Mouse (Mus musculus): ENCODE results near the gene Pdrg1.

Pdrg1 gene

GRCm38 (mm10) chr2:153031126-153032082 lies 16.2 kb upstream of the Pdrg1 start, which contains the start of gene Xkr7:
Xkr7 (plus strand) TSS chr2:153031852.
- ATAC-seq (ENCODE audit: low TSS enrichment): 0 out of 2 replicates have a peak, but pooled peaks have one; percentile 34

GRCm38 (mm10) chr2:153030422-153030821 lies 15.2 kb upstream of the Pdrg1 start:
- no peak for ATAC-seq (ENCODE audit: low TSS enrichment)

DNA sequence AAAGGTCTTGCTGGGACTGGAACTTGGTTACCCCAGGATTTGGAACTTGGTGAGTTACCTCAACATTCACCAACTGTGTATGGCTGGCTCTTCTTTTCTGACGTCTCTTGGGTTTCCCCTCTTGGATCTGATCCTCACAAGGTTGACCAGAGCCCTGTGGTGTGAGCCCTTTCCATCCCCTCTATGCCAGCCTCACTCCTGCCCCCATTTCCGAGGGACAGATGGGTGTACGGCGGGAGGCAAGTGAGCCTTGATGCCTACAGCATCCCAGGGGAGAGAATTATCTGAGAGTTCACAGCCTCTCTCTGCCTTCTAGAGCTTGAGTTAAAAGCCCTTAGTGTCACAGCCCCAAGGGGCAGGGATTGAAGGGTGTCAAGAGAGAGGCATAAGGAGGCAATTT lies 12.3 kb upstream of the Pdrg1 start:
- ATAC-seq (ENCODE audit: low TSS enrichment): no peak

DNA sequence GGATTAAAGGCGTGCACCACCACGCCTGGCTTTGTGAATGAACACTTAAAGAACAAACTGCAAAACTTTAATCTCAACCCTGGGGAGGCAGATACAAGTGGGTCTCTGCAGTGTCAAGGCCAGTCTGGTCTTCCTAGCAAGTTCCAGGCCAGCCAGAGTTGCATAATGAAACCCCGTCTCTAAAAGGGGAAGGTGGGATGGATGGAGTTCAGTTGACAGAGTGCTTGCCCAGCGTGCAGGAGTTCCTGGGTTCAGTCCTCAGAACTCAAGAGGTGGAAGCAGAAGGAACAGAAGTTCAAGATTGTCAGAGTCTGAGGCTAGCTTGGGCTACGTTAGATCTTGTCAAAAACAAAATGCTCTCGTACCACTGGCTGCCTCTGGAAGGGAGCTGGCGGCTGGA lies 10.8 kb upstream of the Pdrg1 start:
- no peak for ATAC-seq (ENCODE audit: low TSS enrichment)

- peak; percentile 95 for ATAC-seq (ENCODE audit: low TSS enrichment)
These were observed 7.6 kb upstream of the Pdrg1 start for GRCm38 (mm10) chr2:153022855-153023254.

DNA sequence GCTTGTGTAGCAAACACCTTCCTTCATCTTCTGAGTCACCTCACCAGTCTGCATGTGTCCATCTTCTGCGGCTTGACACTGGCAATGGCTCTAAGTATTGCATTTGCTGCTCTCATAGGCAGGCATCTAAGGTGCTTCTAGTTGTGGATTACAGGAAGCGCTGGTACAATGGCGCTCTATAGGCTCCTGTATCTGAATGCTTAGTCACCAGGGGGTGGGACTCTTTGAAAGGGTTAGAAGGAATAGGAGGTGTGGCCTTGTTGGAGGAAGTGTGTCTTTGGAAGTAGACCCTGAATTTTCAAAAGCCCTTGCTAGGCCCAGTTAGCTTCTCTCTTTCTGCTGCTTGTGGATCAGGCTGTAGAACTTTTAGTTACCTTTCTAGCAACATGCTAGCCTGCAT lies 5.9 kb upstream of the Pdrg1 start:
- ATAC-seq (ENCODE audit: low TSS enrichment): no peak

DNA sequence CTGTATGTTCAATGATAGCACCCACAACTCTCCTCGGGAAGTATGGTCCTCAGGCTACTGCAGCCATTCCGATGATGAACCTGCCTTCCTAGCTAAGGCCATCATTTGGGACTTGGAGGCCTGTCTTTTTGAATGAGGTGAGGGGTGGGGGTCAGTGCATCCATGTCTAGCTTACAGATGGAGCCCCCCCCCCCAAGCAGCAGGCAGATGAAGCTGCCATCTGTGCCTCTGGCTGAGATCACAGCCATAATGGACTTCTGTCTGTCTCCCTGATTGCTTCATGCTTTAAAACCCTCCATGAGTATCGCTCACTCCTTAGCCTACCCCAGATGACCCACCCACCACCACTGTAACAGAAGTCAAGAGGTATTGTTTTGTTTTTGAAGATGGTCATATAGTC lies 4.1 kb upstream of the Pdrg1 start:
- no peak for ATAC-seq (ENCODE audit: low TSS enrichment)

GRCm38 (mm10) chr2:153016786-153017185 lies 1.6 kb upstream of the Pdrg1 start:
- no peak for ATAC-seq (ENCODE audit: low TSS enrichment)

- ATAC-seq (ENCODE audit: low TSS enrichment): no peak
These were observed 577 bp upstream of the Pdrg1 start for GRCm38 (mm10) chr2:153015804-153016203.

DNA sequence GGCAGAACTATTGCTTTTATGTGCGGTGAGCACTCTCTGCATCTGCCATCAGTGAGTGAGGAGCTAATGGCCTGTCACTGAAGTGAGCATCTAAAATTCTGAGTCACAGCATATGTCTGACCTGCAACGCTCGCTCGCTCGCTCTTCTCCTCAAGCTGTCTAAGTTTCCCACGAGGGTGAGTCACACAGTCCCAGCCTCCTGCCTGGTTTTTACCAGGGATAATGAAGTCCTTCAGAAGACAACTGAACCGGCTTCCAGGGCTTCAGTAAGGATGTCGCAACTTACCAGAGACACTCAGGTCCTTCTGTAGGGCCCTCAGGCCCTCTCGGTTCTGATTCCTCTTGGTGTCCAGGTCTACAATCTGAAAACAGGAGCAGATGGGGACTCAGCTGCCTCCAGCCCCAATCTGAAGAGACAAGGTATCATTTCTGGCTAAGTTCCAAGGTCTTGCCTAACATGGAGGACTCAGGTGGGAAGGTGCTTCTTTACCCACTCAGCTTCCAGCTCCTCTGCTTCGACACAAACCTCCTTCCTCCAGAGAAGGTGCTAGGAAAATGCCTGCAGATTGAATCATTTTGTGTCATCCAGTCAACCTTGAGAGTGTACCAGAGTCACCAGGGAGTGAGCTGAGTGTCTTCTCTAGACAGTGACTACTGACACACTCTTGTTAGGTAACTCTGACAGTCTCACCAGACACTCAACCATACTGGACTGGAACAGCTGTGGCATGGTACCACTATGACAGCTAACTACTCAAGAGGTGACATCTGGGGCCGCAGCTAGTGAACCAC lies 1.3 kb downstream of the Pdrg1 start:
- ATAC-seq (ENCODE audit: low TSS enrichment): peak; percentile 38

DNA sequence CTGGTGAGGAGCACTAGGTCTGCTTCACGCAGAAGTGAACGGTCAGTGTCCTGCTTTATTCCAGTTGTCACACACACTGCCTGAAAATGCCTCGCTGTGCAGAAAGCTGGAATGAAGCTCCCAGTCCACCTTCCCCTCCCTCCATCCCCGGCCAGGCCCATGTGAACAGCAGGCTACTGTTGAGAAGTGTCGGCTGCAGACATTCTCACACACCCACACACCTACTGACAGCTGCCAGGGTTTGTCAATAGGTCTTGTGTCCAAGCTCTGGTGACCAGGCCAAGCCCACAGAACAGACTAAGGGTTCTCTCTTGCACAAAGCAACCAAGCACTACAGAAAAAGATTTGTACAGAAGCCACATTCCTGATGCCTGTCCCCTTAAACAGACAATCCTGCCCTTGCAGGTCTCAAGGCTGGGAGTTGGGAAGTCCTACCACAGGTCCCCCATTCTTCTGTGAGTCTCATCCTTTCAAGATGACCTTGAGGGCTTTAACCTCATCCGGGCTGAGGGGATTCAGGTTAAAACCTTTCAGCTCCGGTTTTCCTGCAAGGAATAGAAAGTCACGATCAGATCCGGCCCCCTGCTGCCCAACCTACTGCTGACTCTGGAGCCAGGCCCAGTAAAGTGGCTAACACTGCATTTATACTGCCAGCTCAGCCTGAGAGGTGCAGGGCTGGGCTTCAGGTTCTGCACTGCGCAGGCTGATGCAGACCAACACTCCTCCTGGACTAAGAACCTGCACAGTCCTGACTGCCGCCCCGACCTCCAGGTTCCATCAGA lies 5.8 kb downstream of the Pdrg1 start:
- ATAC-seq (ENCODE audit: low TSS enrichment): no peak

DNA sequence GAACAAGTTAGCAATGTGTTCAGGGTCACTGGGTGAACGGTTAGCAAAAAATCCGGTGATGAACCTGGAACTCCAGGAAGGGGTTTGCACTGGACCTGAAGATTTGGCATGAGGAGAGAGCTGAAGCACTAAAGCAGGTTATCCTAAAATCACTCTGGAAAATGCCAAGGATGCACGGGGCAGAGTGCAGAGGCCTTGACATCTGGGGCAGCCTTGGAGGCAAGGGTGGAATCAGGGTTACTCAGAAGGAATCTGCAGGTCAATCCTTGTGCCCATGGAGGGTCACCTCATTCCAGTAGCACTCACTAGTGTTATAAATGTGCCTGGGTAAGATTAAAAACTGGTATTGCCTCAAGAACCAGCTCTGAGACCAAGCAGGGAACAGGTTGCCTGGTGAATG lies 9.2 kb downstream of the Pdrg1 start:
- ATAC-seq (ENCODE audit: low TSS enrichment): no peak

DNA sequence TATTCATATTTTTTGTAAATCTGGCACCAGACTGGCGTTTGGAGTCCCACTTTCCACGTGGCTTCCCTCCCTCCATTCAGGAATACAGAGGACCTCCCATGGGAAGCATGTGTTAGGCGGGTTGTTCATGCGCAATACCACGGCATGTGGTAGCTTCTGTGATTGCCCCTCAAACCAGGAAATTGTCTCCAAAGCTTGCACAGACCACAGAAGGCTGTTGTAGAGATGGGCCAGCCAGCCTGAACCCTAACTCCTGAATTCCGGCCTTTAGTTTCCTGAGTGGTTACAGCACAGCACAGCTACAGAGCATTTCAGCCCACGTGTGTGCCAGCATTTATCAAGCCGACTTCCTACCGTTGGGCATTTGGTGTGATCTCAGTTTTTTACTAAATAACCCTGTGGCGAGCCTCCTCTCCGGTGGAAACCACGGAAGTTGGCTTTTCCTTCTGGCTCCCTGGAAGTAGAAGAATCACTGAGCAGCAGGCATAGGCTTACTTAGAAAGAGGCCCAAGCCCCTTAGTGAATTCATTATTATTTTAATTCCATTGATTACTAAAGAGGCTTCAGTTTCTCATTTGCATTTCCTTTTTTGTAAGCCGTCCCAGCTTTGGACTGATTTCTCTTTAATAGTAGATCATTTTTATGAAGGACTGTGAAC lies 11.4 kb downstream of the Pdrg1 start:
- no peak for ATAC-seq (ENCODE audit: low TSS enrichment)

DNA sequence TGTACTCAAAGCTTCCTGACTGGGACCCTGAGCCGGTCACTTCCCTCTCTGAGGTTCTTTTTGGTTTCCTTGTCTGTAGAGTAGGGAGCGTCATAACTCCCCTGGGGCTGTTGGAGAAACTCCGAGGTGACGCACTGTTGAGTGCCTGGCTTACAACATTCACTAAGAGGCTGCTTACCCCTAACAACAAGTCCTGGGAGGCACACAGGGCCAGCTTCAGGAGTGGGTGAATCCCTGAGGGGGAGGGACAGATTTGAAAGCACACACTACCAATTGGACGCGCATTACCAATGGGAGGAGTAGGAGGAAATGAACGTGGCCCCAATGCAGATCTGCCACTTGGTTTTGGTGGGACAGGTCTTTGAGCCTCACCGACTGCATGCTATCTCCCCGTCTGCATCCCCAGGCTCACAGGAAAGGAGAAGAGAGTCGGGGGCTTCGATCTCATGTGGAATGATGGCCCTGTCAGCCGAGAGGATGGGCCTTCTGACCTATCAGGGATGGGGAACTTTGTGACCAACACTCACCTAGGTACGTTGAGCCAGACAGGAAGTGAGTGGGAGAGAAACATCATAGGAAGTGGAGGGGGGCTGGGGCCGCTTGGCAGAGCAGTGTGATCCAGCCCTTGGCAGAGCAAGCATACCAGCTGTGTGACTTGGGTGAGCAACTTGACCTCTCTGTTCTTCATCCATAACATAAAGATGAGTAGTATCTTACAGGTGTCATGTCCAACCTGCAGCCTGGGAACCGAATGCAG lies 12.6 kb downstream of the Pdrg1 start:
- no peak for ATAC-seq (ENCODE audit: low TSS enrichment)

DNA sequence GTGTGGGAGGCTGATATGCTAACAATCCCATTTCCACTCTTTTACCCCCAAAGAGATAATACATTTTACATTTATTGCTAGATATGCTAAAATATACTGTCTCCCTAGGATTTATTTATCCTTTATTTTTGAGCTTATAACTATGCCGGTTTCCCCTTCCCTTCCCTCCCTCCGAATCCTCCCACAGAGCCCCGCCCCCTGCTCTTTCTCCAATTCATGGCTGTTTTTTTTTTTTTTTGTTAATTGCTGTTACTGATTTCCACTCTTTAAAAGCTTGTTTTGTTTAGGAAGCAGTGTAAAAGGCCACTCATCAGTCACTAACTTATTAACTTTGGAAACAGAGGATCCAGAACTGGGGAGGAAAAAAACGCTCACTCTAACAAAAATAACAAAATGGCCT lies 18.2 kb downstream of the Pdrg1 start:
- no peak for ATAC-seq (ENCODE audit: low TSS enrichment)

- ATAC-seq (ENCODE audit: low TSS enrichment): no peak
These were observed 23.7 kb downstream of the Pdrg1 start for GRCm38 (mm10) chr2:152991529-152991928.

- no peak for ATAC-seq (ENCODE audit: low TSS enrichment)
These were observed 29.6 kb downstream of the Pdrg1 start for GRCm38 (mm10) chr2:152985582-152985981.

DNA sequence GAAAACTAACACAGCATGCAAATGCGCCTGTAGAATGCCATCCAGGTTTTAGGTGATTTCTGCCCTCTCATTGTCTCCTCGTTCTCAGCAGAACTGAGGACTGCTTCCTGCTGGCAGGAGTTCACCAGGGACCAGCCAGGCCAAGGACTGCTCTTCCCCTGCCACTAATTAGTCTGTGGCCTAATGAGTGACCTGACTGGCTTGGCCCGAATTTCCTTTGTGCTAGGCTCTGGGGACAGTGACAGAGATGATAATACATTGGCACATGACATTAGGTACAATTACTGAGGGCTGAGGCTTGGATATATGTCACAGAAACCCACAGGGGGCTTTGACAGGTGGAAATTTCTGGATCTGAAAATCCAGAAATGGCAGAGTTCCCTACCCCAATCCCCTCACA lies 38.2 kb downstream of the Pdrg1 start:
- ATAC-seq (ENCODE audit: low TSS enrichment): no peak

- ATAC-seq (ENCODE audit: low TSS enrichment): no peak
These were observed 49.7 kb downstream of the Pdrg1 start for GRCm38 (mm10) chr2:152965555-152965954.

GRCm38 (mm10) chr2:152962091-152962793 lies 53.0 kb downstream of the Pdrg1 start, which contains the start of gene Ttll9:
Ttll9 (plus strand) TSS chr2:152962485.
- ATAC-seq (ENCODE audit: low TSS enrichment): peak; percentile 100

Measured in frontal cortex, adult (tissue).